Mouse (Mus musculus): ENCODE results near the gene Zfp575.

The Zfp575 gene

DNA sequence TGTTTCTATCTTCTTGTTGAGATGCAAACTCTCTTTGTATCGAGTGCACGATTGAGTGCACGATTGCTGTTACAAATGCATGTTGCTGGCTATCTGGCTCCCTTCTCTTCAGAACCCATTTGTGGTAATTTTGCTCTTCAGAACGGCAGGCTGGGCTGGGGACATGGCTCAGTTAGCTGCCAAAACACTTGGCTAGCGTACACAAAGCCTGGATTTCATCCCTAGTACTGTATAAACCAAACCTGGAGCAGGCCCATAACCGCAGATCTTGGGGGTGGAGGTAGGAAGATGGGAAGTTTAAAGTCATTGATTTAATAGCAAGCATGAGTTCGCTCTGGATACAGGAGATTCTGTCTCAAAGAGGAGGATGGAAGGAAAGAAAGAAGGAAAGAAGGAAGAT, 18.1 kb upstream of the Zfp575 start:
- in situ Hi-C loops (cut with MboI) = loop anchor here (5.0 kb wide), 1 partner anchor 37 kb away; no protein-coding TSS in a partner anchor

DNA sequence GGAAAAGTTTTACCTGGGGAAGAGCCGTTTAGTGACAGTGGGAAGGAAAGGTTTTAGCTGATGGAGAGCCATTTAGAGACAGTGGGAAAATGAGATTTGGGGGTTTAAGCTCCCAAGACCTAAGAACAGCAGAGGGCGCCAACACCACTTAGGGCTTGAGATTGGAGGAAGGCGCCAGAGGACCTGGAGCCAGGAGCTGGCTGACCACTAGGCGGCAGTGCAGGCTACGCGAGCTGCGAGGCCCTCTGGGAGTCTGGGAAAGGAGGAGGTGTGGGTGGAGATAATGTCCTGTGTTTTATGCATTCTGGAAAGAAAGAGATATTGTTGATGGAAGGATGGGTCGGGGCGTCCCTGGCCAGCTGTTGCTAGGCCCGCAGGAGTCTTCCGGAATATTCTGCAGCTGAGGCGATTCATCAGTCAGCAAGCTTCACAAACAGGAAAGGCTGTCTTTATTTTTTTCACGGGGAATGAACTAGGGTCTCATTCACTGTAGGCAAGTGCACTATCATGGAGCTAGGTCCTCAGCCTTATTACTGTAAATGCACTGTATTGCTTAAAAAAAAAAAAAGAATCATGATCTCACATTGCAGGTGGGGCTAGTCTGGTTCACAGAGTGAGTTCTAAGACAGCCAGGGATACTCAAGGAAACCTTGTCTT, 13.6 kb upstream of the Zfp575 start:
- in situ Hi-C loops (cut with MboI) = no loop called here

DNA sequence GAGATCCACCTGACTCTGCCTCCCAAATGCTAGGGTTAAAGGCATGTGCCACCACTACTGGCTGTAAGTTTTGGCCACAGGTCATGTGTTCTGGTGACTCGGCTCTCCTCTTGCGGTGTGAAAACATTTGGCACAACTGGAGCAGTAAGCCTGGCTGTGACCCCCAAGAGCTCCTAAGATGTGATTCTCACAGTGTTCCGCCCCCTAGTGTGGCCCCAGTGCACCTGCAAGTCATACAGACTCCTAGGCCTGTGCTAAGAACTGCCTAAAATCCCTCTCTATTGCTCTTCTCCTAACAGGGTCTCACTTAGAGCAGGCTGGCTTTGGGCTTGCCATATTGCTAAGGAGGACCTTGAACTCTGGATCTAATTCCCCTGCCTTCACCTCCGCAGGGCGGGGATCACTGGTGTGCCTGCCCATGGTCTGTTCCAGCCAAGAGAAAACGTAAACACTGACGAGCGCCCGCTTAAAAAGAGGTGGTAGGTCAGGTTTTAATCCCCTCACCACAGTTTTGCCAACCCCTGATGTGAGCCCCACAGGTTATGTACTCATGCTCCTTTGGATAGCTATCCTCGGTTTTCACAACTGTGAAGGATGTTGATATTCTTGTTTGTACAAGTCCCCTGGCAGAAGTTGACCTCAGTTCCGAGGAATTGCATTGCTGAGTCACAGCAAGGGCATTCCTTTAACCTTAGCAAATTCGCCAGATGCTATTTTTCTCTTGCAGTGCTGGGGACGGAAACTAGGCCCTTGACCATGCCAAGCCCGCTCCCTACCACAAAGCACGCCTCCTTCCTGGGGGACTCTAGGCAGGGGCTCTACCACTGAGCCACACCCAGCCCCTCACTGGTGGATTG, 12.0 kb upstream of the Zfp575 start:
- in situ Hi-C loops (cut with MboI) = no loop called here

DNA sequence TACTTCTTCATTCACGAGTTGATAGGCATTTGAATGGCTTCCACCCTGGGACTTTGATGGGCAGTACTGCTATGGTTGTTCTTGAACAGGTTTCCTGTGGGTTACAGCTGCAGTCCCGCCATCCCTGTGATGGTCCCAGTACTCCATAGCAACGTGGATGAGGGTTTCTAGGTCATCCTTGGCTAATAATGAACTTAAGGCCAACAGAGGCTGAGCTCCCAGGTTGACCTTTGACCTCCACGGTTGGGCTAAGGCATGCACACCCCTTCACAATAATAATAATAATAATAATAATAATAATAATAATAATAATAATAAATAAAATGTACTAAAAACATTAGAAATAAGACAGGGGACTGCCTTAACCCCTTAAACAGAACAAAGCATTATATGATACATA, 10.7 kb upstream of the Zfp575 start:
- in situ Hi-C loops (cut with MboI) = no loop called here

DNA sequence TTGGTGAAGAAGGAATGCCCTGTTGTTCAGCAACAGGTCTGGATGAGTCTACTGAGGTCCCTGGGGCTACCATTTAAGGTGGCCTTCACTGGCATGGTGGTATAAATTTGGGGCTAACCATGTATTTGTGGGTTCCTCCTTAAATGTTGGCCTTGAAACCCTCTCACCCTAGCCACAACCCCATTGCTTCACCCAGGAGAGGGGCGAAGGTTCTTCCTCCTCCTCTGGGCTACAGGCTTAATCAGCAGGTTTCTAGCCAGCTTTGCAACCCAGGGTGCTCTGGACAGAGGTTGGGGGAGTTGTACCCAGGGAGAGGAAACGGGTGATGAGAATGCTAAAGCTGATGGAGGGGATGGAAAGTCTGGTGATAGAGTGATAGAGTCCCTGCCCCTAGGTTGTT, 8.0 kb upstream of the Zfp575 start:
- in situ Hi-C loops (cut with MboI) = no loop called here

DNA sequence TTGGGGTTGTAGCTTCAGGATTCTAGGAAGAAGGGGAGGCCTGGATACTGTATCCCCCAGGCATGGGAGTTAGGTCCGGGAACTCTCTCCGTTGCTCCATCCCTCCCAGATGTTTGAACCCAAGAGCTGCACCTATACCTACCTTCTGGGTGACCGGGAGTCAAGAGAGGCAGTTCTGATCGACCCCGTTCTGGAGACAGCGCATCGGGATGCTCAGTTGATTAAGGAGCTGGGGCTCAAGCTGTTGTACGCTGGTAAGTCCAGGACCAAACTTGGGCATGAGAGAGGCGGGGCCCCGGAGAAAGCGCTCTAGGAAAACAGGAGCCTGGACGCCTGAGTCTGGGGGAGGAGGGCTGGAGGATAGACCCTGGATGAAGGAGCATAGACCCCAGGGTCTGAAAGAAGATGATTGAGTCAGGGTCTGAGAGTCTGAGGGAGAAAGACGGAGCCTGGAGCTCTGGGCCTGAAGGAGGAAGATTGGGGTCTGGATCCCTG, 6.9 kb upstream of the Zfp575 start:
- in situ Hi-C loops (cut with MboI) = no loop called here

DNA sequence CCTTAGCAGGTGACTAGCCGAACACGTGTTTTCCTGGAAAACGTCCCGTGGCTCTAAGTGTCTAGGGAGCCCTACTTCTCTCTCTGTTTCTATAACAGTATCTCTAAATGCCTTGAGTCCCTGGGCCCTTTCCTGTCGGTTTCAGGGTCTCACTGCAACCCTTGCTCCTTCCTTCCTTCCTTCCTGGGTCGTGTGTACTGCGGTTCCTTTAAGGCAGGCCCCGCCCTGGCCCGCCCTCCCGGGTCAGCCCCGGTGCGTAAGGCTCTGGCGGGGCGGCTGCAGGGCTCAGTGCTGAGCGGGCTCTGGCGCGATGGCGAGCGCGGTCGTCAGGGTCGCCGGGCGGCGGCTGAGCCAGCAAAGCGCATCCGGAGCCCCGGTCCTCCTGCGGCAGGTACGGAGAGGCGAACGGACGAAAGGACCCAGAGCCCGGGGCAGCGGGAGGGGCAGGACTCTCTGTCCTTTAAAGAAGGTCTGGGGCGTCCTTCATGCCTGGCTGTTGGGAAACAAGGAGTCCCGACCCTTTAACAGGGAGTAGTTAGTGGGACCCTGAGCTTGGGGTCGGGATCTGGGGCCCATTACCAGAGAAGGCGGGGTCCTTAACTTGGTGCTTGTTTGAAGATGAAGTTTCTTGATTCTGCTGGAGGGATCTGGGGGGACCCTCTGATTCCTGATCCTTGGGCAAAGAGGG, 6.3 kb upstream of the Zfp575 start:
- in situ Hi-C loops (cut with MboI) = no loop called here

DNA sequence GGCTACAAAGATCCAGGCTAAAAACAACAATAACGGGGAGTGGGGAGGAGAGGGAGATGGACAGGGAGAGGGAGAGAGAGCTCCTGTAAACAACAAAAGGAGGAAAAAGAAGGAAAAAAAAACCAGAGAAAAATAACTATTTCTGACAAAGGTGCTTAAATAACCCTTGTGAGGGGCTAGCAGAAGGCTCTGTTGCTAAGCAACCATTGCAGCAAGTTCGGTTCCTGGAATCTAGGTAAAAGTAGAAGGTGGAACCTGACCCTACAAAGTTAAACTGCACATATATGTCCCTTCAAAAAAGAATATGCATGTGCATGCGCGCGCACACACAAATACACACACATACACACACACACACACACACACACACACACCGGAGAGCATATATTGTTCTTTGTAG, 5.3 kb upstream of the Zfp575 start:
- in situ Hi-C loops (cut with MboI) = no loop called here

DNA sequence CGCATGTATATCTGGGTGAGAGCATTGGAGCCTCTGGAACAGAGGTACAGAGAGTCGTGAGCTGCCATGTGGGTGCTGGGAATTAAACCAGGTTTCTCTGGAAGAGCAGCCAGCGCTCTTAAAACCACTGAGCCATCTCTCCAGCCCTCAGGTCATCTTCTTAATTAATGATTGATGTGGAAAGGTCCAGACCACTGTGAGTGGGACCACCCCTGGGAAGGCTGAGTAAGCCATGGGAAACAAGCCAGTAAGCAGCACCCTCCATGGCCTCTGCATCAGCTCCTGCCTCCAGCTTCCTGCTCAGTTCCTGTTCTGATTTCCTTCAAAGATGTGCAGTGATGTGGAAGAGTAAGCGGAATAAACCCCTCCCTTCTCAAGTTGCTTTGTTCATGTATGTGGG, 4.7 kb upstream of the Zfp575 start:
- in situ Hi-C loops (cut with MboI) = no loop called here

DNA sequence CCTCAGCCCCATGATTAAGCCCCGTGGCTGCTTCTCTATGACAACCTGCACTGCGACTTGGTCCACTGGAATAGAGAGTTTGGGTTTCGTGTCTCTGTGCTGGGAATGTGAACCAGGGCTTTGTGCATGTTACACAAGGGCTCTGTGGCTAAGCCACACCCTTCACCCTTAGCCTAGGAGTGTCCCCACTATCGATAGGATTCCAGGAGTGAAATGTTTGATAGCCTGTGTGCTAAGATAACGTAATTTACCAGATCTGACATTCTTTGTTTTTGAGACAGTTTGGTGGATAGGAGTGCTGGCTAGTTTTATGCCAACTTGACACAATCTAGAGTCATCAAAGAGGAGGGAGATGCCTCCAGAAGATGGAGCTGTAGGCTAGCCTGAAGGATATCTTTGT, 4.3 kb upstream of the Zfp575 start:
- in situ Hi-C loops (cut with MboI) = no loop called here

DNA sequence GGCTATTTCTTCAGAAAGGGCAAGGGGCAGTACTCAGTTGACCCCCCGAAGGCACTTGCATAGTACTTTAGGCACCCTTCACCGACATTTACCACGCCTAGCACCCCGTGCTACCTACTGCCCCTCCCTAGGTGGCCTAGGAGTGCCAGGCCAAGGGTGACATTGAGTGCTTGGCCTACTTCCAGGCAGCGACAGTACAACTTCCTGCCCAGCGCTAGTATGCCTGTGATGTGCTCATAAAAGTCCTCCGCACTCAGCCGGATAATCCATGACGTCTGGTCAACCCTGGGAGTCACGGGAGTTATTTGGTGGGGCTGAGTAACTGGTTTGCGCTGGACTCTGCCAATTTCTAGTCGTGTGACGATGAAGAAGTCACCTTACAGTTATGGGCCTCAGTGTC, 895 bp upstream of the Zfp575 start:
- in situ Hi-C loops (cut with MboI) = no loop called here

DNA sequence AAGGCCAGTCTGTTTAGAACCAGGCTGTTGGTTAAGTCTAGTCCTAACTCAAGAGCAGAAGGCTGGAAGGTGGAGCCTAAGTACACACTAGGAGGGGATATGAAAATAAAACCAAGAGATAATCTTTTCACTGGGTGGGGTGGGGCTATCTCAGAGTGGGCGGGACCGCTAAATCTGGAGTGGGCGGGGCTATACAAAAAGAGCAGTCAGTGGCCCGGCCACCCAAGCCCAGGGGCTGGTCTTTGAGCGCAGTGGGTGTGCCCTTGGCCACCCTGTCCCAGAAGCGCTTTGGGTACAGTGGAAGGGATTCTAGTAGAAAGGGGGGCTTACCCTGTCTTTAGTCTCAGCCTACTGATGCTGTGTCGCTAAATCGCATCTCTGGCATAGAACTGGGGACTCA, 613 bp downstream of the Zfp575 start:
- in situ Hi-C loops (cut with MboI) = no loop called here

DNA sequence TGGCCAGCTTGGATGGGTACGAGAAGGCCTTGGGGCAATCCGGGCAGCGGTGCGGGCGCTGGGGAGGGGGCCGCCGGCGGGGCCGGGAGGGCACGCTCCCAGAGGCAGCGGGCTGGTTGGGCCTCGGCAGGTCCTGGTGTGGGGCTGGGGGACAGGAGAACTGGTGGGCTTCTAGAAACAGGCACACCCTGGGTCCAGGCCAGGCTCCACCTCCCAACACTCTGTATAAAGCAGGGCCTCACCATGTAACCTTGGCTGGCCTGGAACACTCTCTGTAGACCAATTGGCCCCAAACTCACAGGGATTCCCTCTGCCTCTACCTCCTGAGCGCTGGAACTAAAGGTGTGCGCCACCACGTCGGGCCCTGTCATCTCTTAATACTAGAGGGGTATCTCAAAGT, 1.4 kb downstream of the Zfp575 start:
- in situ Hi-C loops (cut with MboI) = no loop called here

DNA sequence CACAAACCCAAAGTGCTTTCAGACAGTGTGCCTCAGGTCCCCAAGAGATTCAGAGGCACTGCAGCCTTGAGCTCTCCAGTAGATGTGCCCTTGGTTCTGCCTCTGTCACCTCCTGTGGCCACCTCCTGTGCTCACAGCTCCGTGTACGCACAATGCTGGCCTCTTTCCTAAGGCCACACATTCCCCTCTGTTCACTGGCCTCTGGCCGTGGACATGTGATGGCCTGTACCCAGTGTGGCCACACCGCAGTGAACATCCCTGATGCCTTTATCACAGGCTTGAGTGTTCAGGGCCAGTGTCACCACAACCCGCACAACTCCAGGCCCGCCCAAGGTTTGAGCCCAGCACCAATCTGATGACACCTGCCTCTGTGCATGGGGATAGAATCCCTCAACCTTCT, 2.6 kb downstream of the Zfp575 start:
- in situ Hi-C loops (cut with MboI) = no loop called here

DNA sequence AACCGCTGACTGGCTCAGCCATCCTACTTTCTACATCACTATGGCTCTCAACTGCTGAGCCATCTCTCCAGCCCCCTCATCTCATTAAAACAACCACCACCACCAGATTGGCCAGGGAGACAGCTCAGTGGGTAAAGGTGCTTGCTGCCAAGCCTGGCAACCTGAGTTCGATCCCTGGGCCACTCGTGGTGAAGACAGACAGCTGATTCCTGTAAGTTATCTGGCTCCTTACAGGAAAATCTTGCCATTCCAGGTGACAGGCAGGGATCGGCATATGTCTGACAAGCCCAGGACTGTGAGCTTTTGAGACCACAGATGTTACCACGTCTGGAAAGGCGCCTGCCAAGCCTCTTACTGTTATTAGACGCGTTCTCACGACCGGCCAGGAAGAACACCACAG, 9.6 kb downstream of the Zfp575 start:
- in situ Hi-C loops (cut with MboI) = no loop called here

DNA sequence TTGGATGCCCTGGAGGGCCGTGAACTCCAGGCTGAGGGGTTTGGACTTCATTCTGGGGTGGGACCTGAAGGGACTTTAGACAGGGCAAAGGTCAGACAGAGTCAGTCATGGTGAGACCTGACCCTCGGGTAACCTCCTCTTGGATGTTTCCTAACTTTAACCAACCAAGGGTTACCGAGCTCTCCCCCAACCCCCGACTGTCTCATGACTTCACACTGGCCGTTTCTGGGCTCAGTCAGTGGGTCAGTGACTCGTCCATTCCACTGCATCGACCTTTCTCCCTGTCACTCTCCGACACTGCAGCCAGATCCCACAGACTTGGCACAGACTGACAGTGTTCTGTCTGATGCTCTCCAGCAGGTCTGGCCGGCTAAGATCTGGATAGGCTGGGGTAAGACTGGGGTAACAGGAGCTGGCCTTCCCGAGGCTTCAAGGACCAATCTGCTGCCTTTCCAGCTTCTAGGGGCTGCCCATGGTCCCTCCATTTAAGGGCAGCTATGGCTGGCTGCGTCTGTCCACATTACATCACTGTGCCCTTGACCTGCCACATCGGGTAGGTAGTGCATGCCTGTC, 13.1 kb downstream of the Zfp575 start:
- in situ Hi-C loops (cut with MboI) = no loop called here

DNA sequence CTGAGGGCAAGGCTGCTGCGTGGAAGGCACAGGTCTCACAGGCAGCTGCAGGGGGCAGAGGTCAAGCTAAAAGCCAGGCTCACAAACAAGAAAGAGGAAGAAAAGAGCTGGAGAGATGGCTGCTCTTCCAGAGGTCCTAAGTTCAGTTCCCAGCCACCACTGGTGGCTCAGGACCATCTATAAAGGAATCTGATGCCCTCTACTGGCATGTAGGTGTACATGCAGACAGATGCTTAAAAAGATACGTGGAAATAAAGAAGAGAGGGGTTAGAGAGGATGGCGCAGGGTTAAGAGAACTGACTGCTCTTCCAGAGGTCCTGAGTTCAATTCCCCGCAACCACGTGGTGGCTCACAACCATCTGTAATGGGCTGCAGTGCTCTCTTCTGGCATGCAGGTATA, 15.0 kb downstream of the Zfp575 start:
- in situ Hi-C loops (cut with MboI) = no loop called here

DNA sequence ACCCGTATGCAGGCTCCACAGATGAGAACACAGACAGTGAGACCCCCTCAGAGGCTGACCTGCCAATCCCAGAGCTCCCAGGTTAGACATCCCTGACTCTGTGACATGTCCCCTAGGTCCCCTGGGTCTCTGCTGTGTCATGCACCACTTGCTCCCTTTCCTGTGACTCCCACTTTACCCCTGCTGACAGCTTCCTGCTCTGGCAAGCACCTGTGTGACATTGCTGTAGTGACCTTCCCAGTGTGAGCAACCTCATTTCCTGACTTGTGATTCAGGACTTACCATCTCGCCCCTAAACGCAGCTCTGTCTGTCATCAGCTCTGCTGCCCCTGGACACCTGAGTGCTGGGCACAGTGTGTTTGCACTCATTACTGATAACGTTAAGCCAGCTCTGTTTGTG, 16.4 kb downstream of the Zfp575 start:
- in situ Hi-C loops (cut with MboI) = no loop called here

DNA sequence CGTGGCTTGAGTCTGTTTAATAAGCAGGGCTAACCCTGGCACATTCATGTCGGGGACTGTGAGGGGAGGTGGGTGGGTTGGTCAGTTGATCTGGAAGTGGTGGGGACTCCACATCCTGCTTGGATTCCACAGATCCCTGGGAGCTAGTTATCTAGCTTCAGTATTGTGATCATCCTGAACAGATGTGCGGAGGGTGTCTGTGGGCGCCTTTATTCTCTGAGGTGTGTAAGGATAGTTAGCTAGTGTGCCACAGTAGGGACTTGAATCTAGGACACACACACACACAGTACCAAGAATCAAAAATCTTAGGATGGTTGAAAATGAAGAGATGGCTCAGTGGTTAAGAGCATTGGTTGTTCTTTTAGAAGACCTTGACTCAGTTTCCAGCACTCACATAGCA, 18.9 kb downstream of the Zfp575 start:
- in situ Hi-C loops (cut with MboI) = no loop called here

DNA sequence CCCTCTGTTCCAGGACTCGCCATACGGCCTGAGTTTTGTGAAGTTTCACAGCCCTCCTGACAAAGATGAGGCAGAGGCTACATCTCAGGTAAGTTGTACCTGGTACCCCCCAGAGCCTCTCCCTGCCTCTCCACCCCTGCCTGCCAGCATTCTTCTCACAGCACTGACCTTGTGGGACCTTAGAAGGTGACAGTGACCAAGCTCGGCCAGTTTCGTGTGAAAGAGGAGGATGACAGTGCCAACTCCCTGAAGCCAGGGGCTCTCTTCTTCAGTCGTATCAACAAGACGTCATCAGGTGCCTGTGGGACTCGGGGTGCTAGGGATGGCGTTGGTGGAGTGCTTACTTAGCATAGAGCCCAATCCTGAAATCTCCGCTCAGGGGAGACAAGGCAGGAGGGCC, 21.2 kb downstream of the Zfp575 start:
- in situ Hi-C loops (cut with MboI) = no loop called here

DNA sequence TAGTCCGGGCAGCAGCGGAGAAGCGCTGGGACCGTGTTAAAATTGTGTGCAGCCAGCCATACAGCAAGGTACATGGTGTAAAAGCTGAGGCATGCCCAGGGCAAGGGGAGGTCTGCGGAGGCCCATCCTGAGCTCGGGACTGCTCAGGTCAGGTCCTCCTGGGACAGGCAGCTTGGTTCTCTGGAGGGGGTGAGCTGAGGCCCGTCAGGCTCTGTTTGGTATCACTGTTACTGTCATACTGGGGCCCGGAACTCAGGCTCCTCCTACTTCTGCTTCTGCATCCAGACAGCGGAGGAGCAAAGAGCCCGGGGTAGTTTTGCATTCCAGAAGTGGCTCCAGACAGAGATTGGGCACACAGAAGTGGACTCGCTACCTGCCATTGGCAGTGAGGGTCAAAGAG, 21.8 kb downstream of the Zfp575 start:
- in situ Hi-C loops (cut with MboI) = no loop called here

DNA sequence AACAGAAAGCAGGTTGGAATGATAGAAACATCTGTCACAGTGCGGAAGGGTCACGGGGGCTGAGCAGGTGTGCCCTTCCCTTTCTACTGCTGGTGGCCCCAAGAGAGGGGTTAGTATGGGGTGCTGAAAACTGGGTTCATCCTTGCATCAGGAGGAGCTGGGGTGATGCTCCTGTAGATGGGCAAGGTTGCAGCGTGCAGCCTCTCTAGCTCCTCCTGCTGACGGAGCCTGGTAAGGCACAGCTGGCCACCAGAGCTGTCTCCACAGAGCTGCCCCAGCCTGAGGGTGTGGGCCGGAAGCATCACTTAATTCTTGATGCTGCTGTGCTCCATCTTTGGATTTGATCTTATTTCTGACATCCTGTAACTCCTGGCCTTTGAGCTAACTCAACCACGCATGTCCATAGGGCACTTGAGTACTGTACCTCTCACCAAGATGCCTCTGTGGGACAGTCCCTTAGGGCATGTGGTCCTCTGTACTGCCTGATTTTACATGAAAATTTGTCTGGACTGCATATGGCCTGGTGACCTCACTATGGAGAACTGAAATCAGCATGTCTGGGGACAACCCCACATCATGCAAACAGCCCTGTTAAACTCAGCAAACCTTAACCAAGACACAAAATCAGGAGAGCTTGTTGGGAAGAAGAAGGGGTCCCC, 22.7 kb downstream of the Zfp575 start:
- in situ Hi-C loops (cut with MboI) = no loop called here

All from mature B cell (primary cell).